Mouse (Mus musculus): ENCODE measurements around the gene Vps11.

- no peak for TF ChIP-seq POLR2A (IDR thresholded peaks at IDR 0.05; ENCODE audit: low read depth, low read length)
- no peak for TF ChIP-seq CTCF (IDR thresholded peaks at IDR 0.05; ENCODE audit: borderline replicate concordance, insufficient read depth, low read length)
Measured at GRCm38 (mm10) chr9:44398551-44398950, 37.1 kb upstream of the Vps11 start.
